Mouse (Mus musculus) thymus, adult 18-20 months (tissue): ENCODE results near the gene Smyd5.
"Not testable (repeated sequence)": the region's sequence is repeated elsewhere in the genome, so short reads cannot be mapped to it uniquely, and the experiment has no call there.

Source experiments
- DNase-seq, 2 experiments: peaks; one replicate each; pipeline ENCODE4 v3.0.0; 2022; ENCODE audit warnings: mixed read lengths in 2 of 2

Gene Smyd5

DNA sequence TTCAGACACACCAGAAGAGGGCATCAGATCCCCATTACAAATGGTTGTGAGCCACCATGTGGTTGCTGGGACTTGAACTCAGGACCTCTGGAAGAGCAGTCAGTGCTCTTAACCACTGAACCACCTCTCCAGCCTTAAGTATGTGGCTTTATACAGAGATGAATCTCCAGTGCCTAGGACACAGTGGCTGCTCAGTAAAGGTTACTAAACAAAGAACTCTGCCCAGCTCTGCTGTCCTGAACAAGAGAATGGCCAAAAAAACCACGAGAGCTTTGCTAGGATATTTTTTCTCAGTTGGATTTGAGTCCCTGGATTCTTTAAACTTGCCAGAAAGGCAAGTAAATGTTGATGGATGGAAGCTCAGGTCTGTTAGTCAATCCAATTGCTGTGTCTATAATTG lies 18.4 kb downstream of the Smyd5 start:
- not testable (repeated sequence) for DNase-seq

DNA sequence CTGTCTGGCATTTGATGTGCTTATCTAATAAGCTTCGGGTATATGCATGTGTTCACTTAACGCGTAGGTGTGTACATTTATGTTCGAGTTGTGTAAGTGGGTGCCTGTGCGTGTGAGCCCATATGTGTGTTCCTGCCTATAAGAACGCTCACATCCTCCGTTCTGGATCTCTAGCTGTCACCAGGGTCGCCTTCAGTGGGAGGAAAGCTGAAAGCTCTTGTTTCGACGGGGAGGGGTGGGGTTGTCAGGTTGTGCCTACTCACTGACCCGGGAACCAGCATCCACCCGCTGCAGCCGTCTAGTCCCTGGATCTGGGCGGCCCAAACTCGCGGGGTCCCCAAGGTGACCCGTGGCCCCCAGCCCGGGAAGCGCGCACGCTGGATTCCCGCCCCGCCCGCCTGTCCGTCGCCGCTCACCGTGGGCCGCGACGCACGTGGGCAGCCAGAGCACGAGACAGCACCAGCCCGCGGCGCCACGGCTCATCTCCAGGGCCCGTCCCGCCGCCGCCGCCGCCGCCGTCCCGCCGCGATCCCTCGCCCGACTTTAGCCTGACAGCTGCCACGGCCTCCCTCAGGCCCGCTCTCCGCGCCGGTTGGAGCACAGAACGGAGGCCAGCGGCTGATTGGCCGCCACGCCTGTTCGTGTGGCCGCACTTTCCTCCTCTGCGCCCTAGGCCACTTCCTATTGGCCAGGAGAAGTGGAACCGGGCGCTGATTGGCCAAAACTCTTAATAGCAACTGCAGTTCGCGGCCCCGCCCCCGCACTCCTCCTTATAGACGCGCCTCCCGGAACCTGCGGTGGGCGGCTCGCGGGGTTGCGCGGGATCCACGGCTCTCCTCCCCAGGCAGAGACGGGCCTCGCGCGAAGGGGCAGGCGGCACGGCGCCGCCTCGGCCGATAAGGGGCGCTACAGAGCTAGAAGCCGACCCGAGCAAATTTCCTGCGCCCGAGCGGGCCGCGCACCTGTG lies 19.2 kb downstream of the Smyd5 start, which contains the start of gene Cct7:
TSS of gene Cct7 (plus strand) at position 818 of the 967 bp plus-strand sequence.
- DNase-seq = peak; percentile 96 to 98

- peak; percentile 95 to 97 for DNase-seq
Observed at GRCm38 (mm10) chr6:85451664-85452410, 20.0 kb downstream of the Smyd5 start, which contains the start of gene Pradc1. Gene Pradc1, minus strand, starts transcription at chr6:85451970.

DNA sequence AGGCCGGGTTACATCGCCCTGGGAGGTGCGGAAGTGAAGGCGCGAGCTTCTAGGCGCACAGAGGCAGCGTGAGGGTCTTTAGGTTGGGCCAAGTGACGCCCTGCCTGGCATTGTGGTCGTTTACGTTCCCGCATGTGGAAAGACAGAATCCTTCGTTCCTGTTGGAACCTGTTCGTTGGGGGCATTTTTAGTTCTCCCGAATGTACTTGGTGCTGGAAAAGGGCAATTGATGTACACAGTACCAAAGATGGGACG lies 20.5 kb downstream of the Smyd5 start:
- no peak for DNase-seq

- DNase-seq = no peak
Observed at GRCm38 (mm10) chr6:85452816-85453215, 21.0 kb downstream of the Smyd5 start.

DNA sequence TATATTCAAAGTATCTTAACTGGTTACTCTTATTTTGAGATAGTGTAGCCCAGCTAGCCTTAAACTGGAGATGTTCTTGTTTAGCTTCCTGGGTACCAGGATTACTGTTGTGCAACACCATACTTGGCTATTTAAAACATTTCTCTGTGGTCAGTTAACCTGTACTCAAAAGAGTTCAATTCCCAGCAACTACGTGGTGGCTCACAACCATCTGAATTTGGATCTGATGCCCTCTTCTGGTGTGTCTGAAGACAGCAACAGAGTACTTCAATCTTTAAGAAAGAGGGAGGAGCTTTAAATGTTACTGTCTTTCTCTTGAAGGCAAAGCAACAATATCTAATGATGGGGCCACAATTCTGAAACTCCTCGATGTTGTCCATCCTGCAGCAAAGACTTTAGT lies 27.8 kb downstream of the Smyd5 start:
- no peak for DNase-seq

DNA sequence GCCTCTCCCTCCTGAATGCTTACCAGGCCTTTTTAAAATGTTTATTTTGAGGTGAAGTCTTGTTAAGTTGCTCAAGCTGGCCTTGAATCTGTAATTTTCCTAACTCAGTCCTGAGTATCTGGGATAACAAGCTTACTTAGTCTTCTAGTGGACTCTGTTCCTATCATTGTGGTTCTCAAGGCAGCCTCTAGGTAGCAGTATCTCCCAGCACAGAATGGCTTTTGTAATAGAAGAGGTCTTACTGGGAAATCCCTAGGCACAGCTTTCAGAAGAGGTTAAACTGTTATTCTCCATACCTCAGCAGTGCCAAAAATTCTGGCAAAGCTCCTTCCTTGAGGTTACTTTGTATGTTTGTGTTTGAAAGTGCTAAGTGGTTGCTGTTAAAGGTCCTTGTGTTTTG lies 33.6 kb downstream of the Smyd5 start:
- no peak for DNase-seq

DNA sequence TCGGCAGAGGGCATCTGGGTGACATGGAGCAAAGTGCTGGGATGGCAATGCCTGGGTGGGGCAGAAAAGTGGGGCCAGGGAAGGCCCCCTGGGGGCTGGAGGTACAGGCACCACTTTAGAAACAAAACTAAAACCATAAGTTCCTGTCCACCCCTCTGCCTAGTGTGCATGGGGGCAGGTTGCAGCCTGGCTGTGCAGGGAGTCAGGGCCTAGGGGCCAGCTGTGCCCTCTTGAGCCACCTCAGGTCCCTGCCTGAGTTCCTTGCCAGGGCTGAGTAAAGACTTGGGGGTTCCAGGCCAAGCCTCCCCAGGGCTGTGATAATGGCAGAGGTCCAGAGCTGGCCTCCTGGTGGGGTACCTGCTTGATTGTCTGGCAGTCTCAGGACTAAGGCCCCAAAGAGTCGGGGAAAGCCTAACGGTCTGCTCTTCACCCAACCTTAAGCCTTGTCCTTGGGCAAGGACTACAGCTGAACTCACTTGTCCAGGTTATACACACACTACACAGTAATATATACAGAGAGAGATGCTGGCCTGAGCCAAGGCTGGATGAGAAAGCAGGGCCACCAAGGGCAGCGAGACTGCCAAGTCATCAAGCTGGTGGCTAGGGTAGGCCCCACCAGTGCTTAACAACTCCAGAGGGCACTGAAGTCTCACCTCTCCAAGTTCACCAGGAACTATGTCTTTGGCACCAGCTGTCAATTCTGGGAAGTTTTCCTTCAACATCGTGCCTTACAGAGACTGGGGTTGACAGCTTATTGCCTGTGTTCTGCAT lies 38.1 kb downstream of the Smyd5 start:
- no peak for DNase-seq

GRCm38 (mm10) chr6:85471962-85472361 lies 40.2 kb downstream of the Smyd5 start:
- DNase-seq = no peak

GRCm38 (mm10) chr6:85472542-85472941 lies 40.8 kb downstream of the Smyd5 start:
- DNase-seq = no peak

DNA sequence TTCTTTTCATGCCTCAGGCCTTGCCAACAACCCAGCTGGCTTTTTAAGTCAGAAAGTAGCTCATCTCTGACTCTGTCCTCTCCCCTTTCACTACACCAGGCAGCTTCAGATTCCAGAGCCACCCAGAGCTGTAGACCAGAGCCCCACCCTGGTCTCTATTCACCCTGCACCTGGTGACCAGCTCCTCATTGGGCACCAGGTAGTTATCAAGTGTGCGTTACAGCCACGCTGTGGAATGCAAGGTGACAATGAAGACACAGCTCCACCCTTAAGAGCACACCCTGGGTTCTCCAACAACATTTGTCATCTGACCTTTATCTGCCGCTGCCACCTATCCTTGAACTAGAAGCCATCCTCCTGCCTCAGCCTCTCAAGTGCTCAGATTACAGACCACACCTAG lies 43.8 kb downstream of the Smyd5 start:
- no peak for DNase-seq

GRCm38 (mm10) chr6:85477366-85477917 lies 45.7 kb downstream of the Smyd5 start:
- DNase-seq = no peak

GRCm38 (mm10) chr6:85478416-85478815 lies 46.6 kb downstream of the Smyd5 start:
- DNase-seq = no peak

DNA sequence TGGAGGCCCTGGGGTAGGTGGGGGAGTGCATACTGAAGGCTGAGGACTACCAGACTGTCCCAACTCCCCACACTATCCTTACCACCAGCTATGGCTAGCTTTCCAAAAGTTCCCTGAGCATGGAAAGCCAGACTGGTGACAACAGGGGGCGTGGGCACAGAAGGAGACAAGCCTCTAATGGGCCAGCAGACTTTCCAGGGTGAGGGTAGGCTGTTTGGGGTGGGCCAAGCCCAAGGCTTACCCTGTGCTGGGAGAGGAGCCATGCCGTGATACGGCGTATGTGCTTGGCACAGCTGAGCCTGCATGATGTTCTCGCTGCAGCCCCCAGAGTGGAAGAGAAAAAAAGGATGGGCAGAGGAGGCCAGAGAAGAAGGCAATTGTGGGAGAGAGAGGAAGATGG lies 48.2 kb downstream of the Smyd5 start:
- no peak for DNase-seq

DNA sequence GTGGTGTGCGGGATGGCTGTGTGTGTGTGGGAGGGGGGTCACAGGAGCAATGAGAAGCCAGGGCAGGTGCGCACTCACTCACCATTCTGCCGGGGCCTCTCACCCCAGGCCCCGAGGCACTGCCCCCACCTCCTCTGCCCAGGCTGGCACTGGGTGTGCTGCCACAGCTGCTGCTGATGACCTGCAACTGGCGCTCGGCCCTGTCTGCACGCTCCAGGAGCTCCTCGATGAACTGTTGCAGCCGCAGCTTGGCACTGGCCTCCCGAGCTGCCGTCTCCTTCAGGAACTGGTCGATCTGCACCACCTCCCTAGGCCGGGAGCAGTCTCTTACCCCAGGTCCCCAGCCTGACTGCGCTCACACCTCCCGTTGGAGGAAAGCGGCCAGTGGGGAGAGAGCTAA lies 48.9 kb downstream of the Smyd5 start:
- DNase-seq = no peak

DNA sequence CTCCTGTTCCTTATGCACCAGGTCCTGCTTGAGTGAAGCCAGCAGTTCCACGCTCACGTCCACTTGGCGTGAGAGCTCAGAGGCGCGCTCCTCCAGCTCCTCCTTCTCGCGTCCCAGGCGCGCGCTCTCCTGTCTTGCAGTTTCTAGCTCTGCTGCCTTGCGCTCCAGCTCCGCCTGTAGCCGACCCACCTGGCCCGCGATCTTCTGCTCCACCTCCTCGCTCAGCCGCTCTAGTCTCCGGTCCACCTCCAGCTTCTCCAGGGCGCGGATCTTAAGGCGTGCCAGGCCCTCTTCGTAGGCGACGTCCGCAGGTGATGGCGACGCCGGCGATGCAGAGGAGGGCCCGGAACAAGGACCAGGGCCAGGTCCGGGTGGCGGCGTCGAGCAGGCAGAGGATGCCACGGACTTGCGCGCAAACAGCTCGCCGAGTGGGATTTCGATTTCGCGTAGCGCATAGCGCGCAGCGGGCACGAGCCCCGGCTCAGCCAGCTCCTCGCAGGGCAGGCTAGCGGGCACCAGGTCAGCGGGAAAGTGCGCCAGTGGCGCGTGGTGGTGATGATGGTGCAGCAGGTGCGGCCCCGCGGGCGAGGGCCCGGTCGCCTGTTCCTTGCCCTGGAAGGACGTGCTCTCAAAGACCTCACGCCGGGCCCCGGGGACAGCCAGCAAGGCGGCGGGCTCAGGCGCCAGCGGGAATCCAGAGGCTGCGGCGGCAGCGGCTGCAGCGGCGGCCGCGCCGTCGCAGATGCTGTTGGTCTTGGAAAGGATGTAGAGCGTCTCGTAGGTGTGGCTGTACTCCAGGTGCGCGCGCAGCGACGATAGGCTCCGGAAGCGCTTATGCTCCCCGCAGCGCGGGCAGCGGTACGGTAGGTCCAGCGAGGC lies 52.3 kb downstream of the Smyd5 start:
- no peak for DNase-seq

DNA sequence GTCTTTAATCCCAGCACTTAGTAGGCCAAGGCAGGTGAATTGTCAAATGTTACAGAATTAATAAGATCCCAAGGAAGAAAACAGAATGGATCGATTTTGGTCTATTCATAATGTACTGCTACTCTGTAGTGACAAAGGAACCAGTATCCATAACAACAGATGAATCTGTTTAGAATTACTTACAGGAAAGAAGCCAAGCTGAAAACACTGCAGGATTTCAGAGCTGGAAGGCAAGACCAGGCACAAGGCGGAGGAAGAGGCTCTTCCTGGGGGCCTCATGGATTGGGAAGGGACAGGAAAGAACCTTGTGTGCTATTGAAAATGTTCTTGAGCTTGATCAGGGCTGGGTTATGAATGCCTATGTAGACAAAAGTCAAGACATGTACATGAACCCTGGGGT lies 53.9 kb downstream of the Smyd5 start:
- DNase-seq = no peak

GRCm38 (mm10) chr6:85488510-85488909 lies 56.7 kb downstream of the Smyd5 start:
- no peak for DNase-seq

- no peak for DNase-seq
Observed at GRCm38 (mm10) chr6:85489717-85490116, 57.9 kb downstream of the Smyd5 start.

- no peak for DNase-seq
Observed at GRCm38 (mm10) chr6:85490252-85490651, 58.5 kb downstream of the Smyd5 start.

DNA sequence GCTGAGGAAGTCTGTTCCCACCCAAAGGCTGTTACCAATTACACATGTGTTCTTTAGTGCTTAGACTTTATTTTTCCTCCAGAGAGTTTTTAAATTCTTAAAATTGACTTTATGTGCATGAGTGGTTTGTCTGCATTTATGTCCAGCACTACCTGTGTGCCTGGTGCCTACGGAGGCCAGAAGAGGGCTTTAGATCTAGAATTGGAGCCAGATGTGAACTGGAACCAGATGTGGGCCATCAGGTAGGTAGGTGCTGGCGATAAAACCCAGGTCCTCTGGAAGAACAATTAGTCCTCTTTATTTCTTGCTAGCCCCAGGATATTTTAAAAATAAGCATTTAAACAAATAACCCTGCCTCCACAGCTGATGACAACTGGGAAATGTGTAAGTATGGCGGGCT lies 59.8 kb downstream of the Smyd5 start:
- no peak for DNase-seq
